Mouse (Mus musculus) lung, adult 2 months (tissue): ENCODE results near the gene Fzd2.

Experiments used
- CTCF ChIP-seq: fragments of 200-500 bp; IDR thresholded peaks from 2 replicates; pipeline ENCODE4 v1.5.1; 2011; ENCODE audit warnings: mild to moderate bottlenecking, low read length, control low read depth; ENCODE audit not compliant: insufficient read depth
- POLR2A ChIP-seq: fragments of 200-500 bp; IDR thresholded peaks from 2 replicates; pipeline ENCODE4 v1.6.1; 2011; ENCODE audit warnings: low read depth, mild to moderate bottlenecking, control low read depth, low read length, borderline replicate concordance; ENCODE audit errors: extremely low read depth

GRCm38 (mm10) chr11:102558704-102559103, 45.5 kb upstream of the Fzd2 start:
- TF ChIP-seq CTCF = no peak
- no peak for TF ChIP-seq POLR2A
